Mouse (Mus musculus): ENCODE data around the gene Bri3.

Bri3 gene

GRCm38 (mm10) chr5:144243901-144244487, at the start of gene Bri3:
Gene Bri3, plus strand, starts transcription at chr5:144244437.
- no peak for DNase-seq

- DNase-seq, result no peak
These were observed 48.7 kb upstream of the Bri3 start for GRCm38 (mm10) chr5:144195567-144195966.

GRCm38 (mm10) chr5:144200616-144201015, 43.6 kb upstream of the Bri3 start:
- DNase-seq, result peak in 1 of 2 experiments; percentile 59

- DNase-seq, result peak in 1 of 2 experiments; percentile 57
These were observed 41.8 kb upstream of the Bri3 start for GRCm38 (mm10) chr5:144202430-144202829.

- peak; percentile 61 to 64 for DNase-seq
These were observed 40.8 kb upstream of the Bri3 start for GRCm38 (mm10) chr5:144203398-144203959.

- DNase-seq, result no peak
These were observed 39.9 kb upstream of the Bri3 start for GRCm38 (mm10) chr5:144204303-144204702.

- DNase-seq, result no peak
These were observed 39.3 kb upstream of the Bri3 start for GRCm38 (mm10) chr5:144204911-144205310.

GRCm38 (mm10) chr5:144206069-144206468, 38.2 kb upstream of the Bri3 start:
- DNase-seq, result no peak

- DNase-seq, result peak; percentile 70 to 79
These were observed 36.8 kb upstream of the Bri3 start for GRCm38 (mm10) chr5:144207478-144207877.

GRCm38 (mm10) chr5:144214453-144214852, 29.8 kb upstream of the Bri3 start:
- peak; percentile 77 to 86 for DNase-seq

GRCm38 (mm10) chr5:144215992-144216391, 28.2 kb upstream of the Bri3 start:
- no peak for DNase-seq

- no peak for DNase-seq
These were observed 26.2 kb upstream of the Bri3 start for GRCm38 (mm10) chr5:144218061-144218460.

- no peak for DNase-seq
These were observed 24.9 kb upstream of the Bri3 start for GRCm38 (mm10) chr5:144219306-144219705.

GRCm38 (mm10) chr5:144219936-144220335, 24.3 kb upstream of the Bri3 start:
- DNase-seq, result no peak

- no peak for DNase-seq
These were observed 22.9 kb upstream of the Bri3 start for GRCm38 (mm10) chr5:144221305-144221704.

- peak; percentile 90 to 91 for DNase-seq
These were observed 21.3 kb upstream of the Bri3 start for GRCm38 (mm10) chr5:144222811-144223502.

GRCm38 (mm10) chr5:144223503-144223862, 20.8 kb upstream of the Bri3 start, which contains the start of gene Tecpr1:
Gene Tecpr1, minus strand, starts transcription at chr5:144223615.
- peak; percentile 96 to 98 for DNase-seq

- DNase-seq, result no peak
These were observed 20.1 kb upstream of the Bri3 start for GRCm38 (mm10) chr5:144223899-144224816.

GRCm38 (mm10) chr5:144226220-144226619, 18.0 kb upstream of the Bri3 start:
- DNase-seq, result no peak

GRCm38 (mm10) chr5:144230216-144230615, 14.0 kb upstream of the Bri3 start:
- DNase-seq, result no peak

GRCm38 (mm10) chr5:144231410-144231809, 12.8 kb upstream of the Bri3 start:
- DNase-seq, result no peak

GRCm38 (mm10) chr5:144232531-144232930, 11.7 kb upstream of the Bri3 start:
- DNase-seq, result no peak

- no peak for DNase-seq
These were observed 10.0 kb upstream of the Bri3 start for GRCm38 (mm10) chr5:144234222-144234621.
